Mouse (Mus musculus) brain, adult 2 months (tissue): Measurements from ENCODE around the gene Khnyn.

Experiments used
- DNase-seq: peaks from one replicate; pipeline ENCODE4 v3.0.0; 2011; ENCODE audit warnings: low read depth, low spot score

Khnyn gene

GRCm38 (mm10) chr14:55873242-55873713, 11.5 kb upstream of the Khnyn start:
- DNase-seq = no peak

- peak; percentile 93 for DNase-seq
Measured at GRCm38 (mm10) chr14:55873714-55874683, 10.7 kb upstream of the Khnyn start.

GRCm38 (mm10) chr14:55877469-55878315, 7.1 kb upstream of the Khnyn start:
- DNase-seq = peak; percentile 71

GRCm38 (mm10) chr14:55878316-55878940, 6.3 kb upstream of the Khnyn start:
- DNase-seq = no peak

- DNase-seq = peak; percentile 94
Measured at GRCm38 (mm10) chr14:55879623-55880022, 5.1 kb upstream of the Khnyn start.

GRCm38 (mm10) chr14:55880982-55881381, 3.8 kb upstream of the Khnyn start:
- DNase-seq = no peak

- peak; percentile 99 for DNase-seq
Measured at GRCm38 (mm10) chr14:55882171-55882641, 2.5 kb upstream of the Khnyn start.

- DNase-seq = peak; percentile 66
Measured at GRCm38 (mm10) chr14:55883149-55883661, 1.5 kb upstream of the Khnyn start.

- no peak for DNase-seq
Measured at GRCm38 (mm10) chr14:55883663-55884062, 1.1 kb upstream of the Khnyn start.

GRCm38 (mm10) chr14:55884166-55884565, 581 bp upstream of the Khnyn start, which contains the start of gene Cbln3:
Cbln3 (minus strand) TSS chr14:55884392.
- DNase-seq = peak; percentile 99

GRCm38 (mm10) chr14:55885114-55885790, 505 bp downstream of the Khnyn start:
- peak; percentile 42 for DNase-seq

GRCm38 (mm10) chr14:55885791-55886271, 1.1 kb downstream of the Khnyn start:
- DNase-seq = peak; percentile 77

GRCm38 (mm10) chr14:55886571-55887382, 2.0 kb downstream of the Khnyn start:
- DNase-seq = no peak

GRCm38 (mm10) chr14:55897671-55898070, 12.9 kb downstream of the Khnyn start:
- no peak for DNase-seq

- no peak for DNase-seq
Measured at GRCm38 (mm10) chr14:55898947-55899346, 14.2 kb downstream of the Khnyn start.

GRCm38 (mm10) chr14:55899701-55900413, 15.1 kb downstream of the Khnyn start, which contains the start of gene Sdr39u1:
Sdr39u1 (minus strand) TSS chr14:55900293.
- peak; percentile 98 for DNase-seq

GRCm38 (mm10) chr14:55900414-55900755, 15.6 kb downstream of the Khnyn start:
- DNase-seq = no peak

GRCm38 (mm10) chr14:55905518-55905917, 20.8 kb downstream of the Khnyn start:
- DNase-seq = no peak

GRCm38 (mm10) chr14:55913406-55913805, 28.7 kb downstream of the Khnyn start:
- no peak for DNase-seq
